Mouse (Mus musculus): ENCODE measurements around the gene Nek7. TPM values are rescaled to one million over a fixed set of nuclear protein-coding genes. Genes with fewer than 3 reads are reported as not detected.

Gene Nek7
- total and polyA plus RNA-seq, 3 experiments: 29.1 to 75.1 (median 63.7) TPM

DNA sequence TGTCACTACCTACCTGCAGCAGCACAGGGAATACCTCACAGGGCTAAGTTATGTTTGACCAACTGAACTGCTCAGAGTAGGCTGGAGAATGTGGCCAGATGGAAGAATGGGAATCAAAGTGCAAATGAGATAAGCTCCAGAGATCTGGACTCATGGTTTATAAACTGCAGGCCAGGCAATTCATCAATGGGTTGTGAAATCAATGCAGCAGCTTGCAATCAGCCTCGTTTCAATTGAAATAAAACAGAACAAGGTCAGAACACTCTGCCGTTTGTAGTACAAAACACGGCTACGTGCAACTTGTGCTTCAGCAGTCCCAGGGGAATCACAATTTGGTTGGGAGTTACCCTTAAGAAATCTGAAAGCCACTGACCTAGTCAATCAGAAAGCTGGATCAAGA lies 109.4 kb downstream of the Nek7 start:
- no peaks in the 10 kb centered on the region for H3K27me3 ChIP-seq (replicated peaks)
- no peak overlapping the region for H3K9ac ChIP-seq (ENCODE audit: insufficient read depth, low read depth)
- peak overlapping the region; percentile 26 for H3K4me2 ChIP-seq (ENCODE audit: insufficient read depth, low read depth, poor library complexity, severe bottlenecking)
- no peak overlapping the region for H3K27ac ChIP-seq (ENCODE audit: insufficient read depth, low read depth)
- TF ChIP-seq CHD2 (IDR thresholded peaks at IDR 0.05; ENCODE audit: low read length) (no peak), UBTF (IDR thresholded peaks at IDR 0.05; ENCODE audit: low read depth, low read length) (no peak), JUN (IDR thresholded peaks at IDR 0.05; ENCODE audit: insufficient read depth, low read depth, low read length) (no peak), ETS1 (conservative IDR thresholded peaks at IDR 0.05; ENCODE audit: low read depth, low read length) (0 out of 2 replicates have a peak, but pooled peaks have one; percentile 13), GABPA (IDR thresholded peaks at IDR 0.05; ENCODE audit: insufficient replicate concordance, low read depth, low read length) (no peak), MEF2A (IDR thresholded peaks at IDR 0.05; ENCODE audit: borderline replicate concordance, low read depth, low read length) (0 out of 2 replicates have a peak, but pooled peaks have one; percentile 21), E2F4 (IDR thresholded peaks at IDR 0.05; ENCODE audit: insufficient replicate concordance, low read depth, low read length) (no peak), EP300 (IDR thresholded peaks at IDR 0.05; ENCODE audit: low read length) (no peak; the same call in 1 of the 2 replicates), PAX5 (IDR thresholded peaks at IDR 0.05; ENCODE audit: low read length) (no peak), SMC3 (IDR thresholded peaks at IDR 0.05; ENCODE audit: low read depth, low read length) (no peak), TCF12 (IDR thresholded peaks at IDR 0.05; ENCODE audit: low read depth, low read length) (no peak), BHLHE40 (IDR thresholded peaks at IDR 0.05; ENCODE audit: low read depth, low read length) (peak; percentile 37), KAT2A (IDR thresholded peaks at IDR 0.05; ENCODE audit: insufficient replicate concordance, low read length) (0 out of 2 replicates have a peak, but pooled peaks have one; percentile 39), CHD1 (IDR thresholded peaks at IDR 0.05; ENCODE audit: low read depth, low read length) (no peak), USF1 (IDR thresholded peaks at IDR 0.05; ENCODE audit: low read depth, low read length) (no peak)
- in situ Hi-C loops (cut with MboI; ENCODE audit: low pct_ligation_motif_present, low pct_unique_long_range_greater_than_20kb, low sequenced_read_pairs): no loop called here
- H3K4me1 ChIP-seq (ENCODE audit: control insufficient read depth in 1 of 2, insufficient read depth in 2 of 2): peaks cover 19 to 68% of the 10 kb centered on the region in 2 experiments
- dilution Hi-C loops (cut with MboI; ENCODE audit: extremely low pct_ligation_motif_present, extremely low pct_unique_long_range_greater_than_20kb, low sequenced_read_pairs): no loop called here
- H3K4me3 ChIP-seq (replicated peaks in 1 of 3; ENCODE audit: low read depth in 2 of 3, low read length in 2 of 3, poor library complexity in 1 of 3): no peak overlapping the region
- H3K79me2 ChIP-seq (replicated peaks; ENCODE audit: control insufficient read depth, extremely low read depth, insufficient read depth, poor library complexity, severe bottlenecking): no peaks in the 10 kb centered on the region
- DNase-seq (ENCODE audit: extremely low read depth): peak; percentile 82
- no peaks in the 10 kb centered on the region for H3K9me3 ChIP-seq (replicated peaks; ENCODE audit: low read length)
- peaks cover 20 to 64% of the 10 kb centered on the region in 2 experiments for H3K36me3 ChIP-seq (replicated peaks in 1 of 2; ENCODE audit: control insufficient read depth in 1 of 2, insufficient read depth in 1 of 2, low read length in 1 of 2)

DNA sequence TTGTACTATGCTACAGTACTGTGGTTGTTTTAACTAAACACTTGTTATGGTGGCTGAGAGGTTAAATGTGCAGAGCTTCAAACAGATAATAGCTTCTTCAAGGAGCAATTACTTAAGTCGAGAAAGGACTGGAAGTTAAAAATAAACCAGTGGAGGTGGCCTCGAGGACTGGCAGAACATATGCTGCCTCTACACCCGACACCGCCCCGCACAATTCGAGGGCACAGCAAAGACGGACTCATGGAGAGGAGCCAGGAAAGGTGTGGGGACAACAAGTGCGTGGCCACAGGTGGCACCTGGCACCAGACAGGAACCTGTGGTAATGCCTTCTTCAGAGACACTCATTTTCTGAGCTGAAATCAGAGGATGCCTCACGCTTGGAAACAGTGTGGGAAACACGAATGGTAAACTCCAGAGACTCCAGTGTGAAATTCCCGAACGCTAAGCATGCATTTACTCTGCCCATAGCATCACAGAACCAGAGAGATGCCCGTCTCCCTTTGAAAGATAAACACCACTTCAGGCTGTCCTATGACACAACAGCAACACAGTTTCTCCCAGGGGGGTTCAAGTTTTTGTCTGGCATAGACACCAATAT lies 112.4 kb downstream of the Nek7 start:
- Histone ChIP-seq H3K4me3 (replicated peaks in 1 of 3; ENCODE audit: low read depth in 2 of 3, low read length in 2 of 3, poor library complexity in 1 of 3) (no peak overlapping the region), H3K4me2 (ENCODE audit: insufficient read depth, low read depth, poor library complexity, severe bottlenecking) (no peak overlapping the region), H3K9me3 (replicated peaks; ENCODE audit: low read length) (no peaks in the 10 kb centered on the region), H3K36me3 (replicated peaks in 1 of 2; ENCODE audit: control insufficient read depth in 1 of 2, insufficient read depth in 1 of 2, low read length in 1 of 2) (peaks cover 16 to 67% of the 10 kb centered on the region in 2 experiments), H3K79me2 (replicated peaks; ENCODE audit: control insufficient read depth, extremely low read depth, insufficient read depth, poor library complexity, severe bottlenecking) (0 out of 2 replicates have a peak, but pooled peaks cover 3% of the 10 kb centered on the region), H3K4me1 (ENCODE audit: control insufficient read depth in 1 of 2, insufficient read depth in 2 of 2) (peaks cover 19 to 64% of the 10 kb centered on the region in 2 experiments), H3K27ac (ENCODE audit: insufficient read depth, low read depth) (no peak overlapping the region), H3K9ac (ENCODE audit: insufficient read depth, low read depth) (no peak overlapping the region), H3K27me3 (replicated peaks) (no peaks in the 10 kb centered on the region)
- no peak for DNase-seq (ENCODE audit: extremely low read depth)
- dilution Hi-C loops (cut with MboI; ENCODE audit: extremely low pct_ligation_motif_present, extremely low pct_unique_long_range_greater_than_20kb, low sequenced_read_pairs): no loop called here
- in situ Hi-C loops (cut with MboI; ENCODE audit: low pct_ligation_motif_present, low pct_unique_long_range_greater_than_20kb, low sequenced_read_pairs): no loop called here
- TF ChIP-seq RCOR1 (conservative IDR thresholded peaks at IDR 0.05; ENCODE audit: low read depth, low read length) (no peak), ZC3H11A (IDR thresholded peaks at IDR 0.05; ENCODE audit: low read depth, low read length) (no peak), ZNF384 (IDR thresholded peaks at IDR 0.05; ENCODE audit: low read depth, low read length) (no peak), IRF4 (IDR thresholded peaks at IDR 0.05; ENCODE audit: low read depth, low read length) (no peak), POLR2A (IDR thresholded peaks at IDR 0.05; ENCODE audit: low read depth, low read length) (no peak), TBP (conservative IDR thresholded peaks at IDR 0.05; ENCODE audit: low read depth, low read length) (no peak), ZMIZ1 (IDR thresholded peaks at IDR 0.05; ENCODE audit: low read depth, low read length) (no peak), NELFE (IDR thresholded peaks at IDR 0.05; ENCODE audit: low read depth, low read length) (no peak)

Data from CH12.LX (cell line).